Mouse (Mus musculus) heart, embryonic 15.5 days (tissue): ENCODE measurements around the gene Gbp7. TPM values are rescaled to one million over a fixed set of nuclear protein-coding genes. Genes with fewer than 3 reads are reported as not detected.
"Not testable (repeated sequence)": the region's sequence is repeated elsewhere in the genome, so short reads cannot be mapped to it uniquely, and the experiment has no call there.

Experiments used
- ATAC-seq: fragments of 200-750 bp; cut with Nextera tagmentation; replicated peaks from 2 replicates; pipeline ENCODE4 v1.8.0; 2017; ENCODE audit warnings: low read depth, moderate TSS enrichment; ENCODE audit not compliant: insufficient number of reproducible peaks, insufficient read depth, low FRiP score
- H3K27ac ChIP-seq: fragments of 300-500 bp; sonication (generic); 2 replicates; pipeline ENCODE4 v1.5.1; 2015; ENCODE audit warnings: mild to moderate bottlenecking, inconsistent platforms
- H3K27me3 ChIP-seq: fragments of 300-500 bp; sonication (generic); 2 replicates; pipeline ENCODE4 v1.6.1; 2015; ENCODE audit warnings: inconsistent platforms
- H3K36me3 ChIP-seq: fragments of 300-500 bp; sonication (generic); 2 replicates; pipeline ENCODE4 v1.6.1; 2015; ENCODE audit warnings: mild to moderate bottlenecking, inconsistent platforms
- H3K4me1 ChIP-seq: fragments of 300-500 bp; sonication (generic); replicated peaks from 2 replicates; pipeline ENCODE4 v1.6.1; 2015; ENCODE audit warnings: inconsistent platforms
- H3K4me2 ChIP-seq: fragments of 300-500 bp; sonication (generic); 2 replicates; pipeline ENCODE4 v1.6.1; 2015; ENCODE audit warnings: inconsistent platforms, mild to moderate bottlenecking, moderate library complexity
- H3K4me3 ChIP-seq: fragments of 300-500 bp; sonication (generic); 2 replicates; pipeline ENCODE4 v1.5.1; 2015; ENCODE audit warnings: mild to moderate bottlenecking, inconsistent platforms
- H3K9ac ChIP-seq: fragments of 300-500 bp; sonication (generic); 2 replicates; pipeline ENCODE4 v1.6.1; 2015; ENCODE audit warnings: mild to moderate bottlenecking, inconsistent platforms
- H3K9me3 ChIP-seq: fragments of 300-500 bp; sonication (generic); replicated peaks from 2 replicates; pipeline ENCODE4 v1.6.1; 2016; ENCODE audit warnings: inconsistent platforms
- WGBS: fragments of 180-500 bp; shearing (Covaris S2); methylation state at CpG from one replicate; pipeline ENCODE4 v1.1.7; 2015; ENCODE audit warnings: mixed read lengths; 5-methylcytosine and 5-hydroxymethylcytosine counted together
- polyA plus RNA-seq: library from polyadenylated mRNA; unstranded; fragments of >200 nt; fragmentation: Nextera tagmentation; extraction: Ambion mirVana; gene quantifications from 2 replicates; pipeline ENCODE4 v1.2.1, GENCODE M21; 2015

Gene Gbp7
- polyA plus RNA-seq, 1 experiment from 2014 or later = 3.5 TPM

- Histone ChIP-seq H3K4me1 (0 out of 2 replicates have a peak, but pooled peaks cover 3% of the 10 kb centered on the region), H3K4me2 (no peak overlapping the region)
These were observed 31.5 kb downstream of the Gbp7 start for GRCm38 (mm10) chr3:142561666-142562065.

GRCm38 (mm10) chr3:142567490-142567889 is 37.3 kb downstream of the Gbp7 start:
- H3K4me1 ChIP-seq, H3K27ac ChIP-seq, H3K9me3 ChIP-seq, H3K27me3 ChIP-seq, ATAC-seq, H3K36me3 ChIP-seq, H3K4me3 ChIP-seq, H3K4me2 ChIP-seq, H3K9ac ChIP-seq: not testable (repeated sequence)
- WGBS = 61% methylated on average over 5 of the region's 5 CpGs

More at GRCm38 (mm10) chr3:142561666-142562065, 31.5 kb downstream of the Gbp7 start:
- H3K36me3 ChIP-seq = no peaks in the 10 kb centered on the region
- H3K9ac ChIP-seq = no peak overlapping the region
- ATAC-seq = no peak
- no peak overlapping the region for H3K27ac ChIP-seq
- H3K9me3 ChIP-seq = no peaks in the 10 kb centered on the region
- no peak overlapping the region for H3K4me3 ChIP-seq
- H3K27me3 ChIP-seq = no peaks in the 10 kb centered on the region
- WGBS = 74% methylated on average over 7 of the region's 7 CpGs

- Histone ChIP-seq H3K9ac (no peak overlapping the region), H3K4me1 (no peaks in the 10 kb centered on the region), H3K27ac (no peak overlapping the region), H3K4me2 (no peak overlapping the region), H3K36me3 (no peaks in the 10 kb centered on the region), H3K9me3 (no peaks in the 10 kb centered on the region), H3K27me3 (no peaks in the 10 kb centered on the region), H3K4me3 (no peak overlapping the region)
- ATAC-seq = no peak
- 84% methylated on average over 4 of the region's 4 CpGs for WGBS
These were observed 40.6 kb downstream of the Gbp7 start for GRCm38 (mm10) chr3:142570738-142571137.

- WGBS = 71% methylated on average over 3 of the region's 3 CpGs
- H3K27me3 ChIP-seq = no peaks in the 10 kb centered on the region
- no peak overlapping the region for H3K4me2 ChIP-seq
- no peaks in the 10 kb centered on the region for H3K9me3 ChIP-seq
- H3K36me3 ChIP-seq = no peaks in the 10 kb centered on the region
- no peak overlapping the region for H3K27ac ChIP-seq
- H3K4me1 ChIP-seq = no peaks in the 10 kb centered on the region
- no peak for ATAC-seq
- H3K9ac ChIP-seq = no peak overlapping the region
- no peak overlapping the region for H3K4me3 ChIP-seq
These were observed 47.0 kb downstream of the Gbp7 start for GRCm38 (mm10) chr3:142577108-142577507.

GRCm38 (mm10) chr3:142578342-142578741 is 48.2 kb downstream of the Gbp7 start:
- Histone ChIP-seq H3K4me3 (no peak overlapping the region), H3K4me2 (no peak overlapping the region), H3K27ac (no peak overlapping the region), H3K4me1 (no peaks in the 10 kb centered on the region), H3K9ac (no peak overlapping the region), H3K9me3 (no peaks in the 10 kb centered on the region), H3K36me3 (no peaks in the 10 kb centered on the region), H3K27me3 (no peaks in the 10 kb centered on the region)
- no peak for ATAC-seq
- WGBS = 69% methylated on average over 4 of the region's 4 CpGs

- no peak overlapping the region for H3K4me3 ChIP-seq
- no peak overlapping the region for H3K27ac ChIP-seq
- no peak overlapping the region for H3K4me2 ChIP-seq
- H3K27me3 ChIP-seq = no peaks in the 10 kb centered on the region
- no peaks in the 10 kb centered on the region for H3K9me3 ChIP-seq
- no peaks in the 10 kb centered on the region for H3K36me3 ChIP-seq
- H3K4me1 ChIP-seq = no peaks in the 10 kb centered on the region
- H3K9ac ChIP-seq = no peak overlapping the region
- WGBS = 79% methylated on average over 4 of the region's 4 CpGs
- ATAC-seq = no peak
These were observed 52.9 kb downstream of the Gbp7 start for GRCm38 (mm10) chr3:142583067-142583466.

GRCm38 (mm10) chr3:142587386-142587785 is 57.2 kb downstream of the Gbp7 start:
- Histone ChIP-seq H3K36me3 (no peaks in the 10 kb centered on the region), H3K4me2 (no peak overlapping the region), H3K4me1 (no peaks in the 10 kb centered on the region), H3K9ac (no peak overlapping the region), H3K27ac (no peak overlapping the region), H3K9me3 (no peaks in the 10 kb centered on the region), H3K4me3 (no peak overlapping the region), H3K27me3 (no peaks in the 10 kb centered on the region)
- ATAC-seq = no peak

GRCm38 (mm10) chr3:142588888-142589287 is 58.7 kb downstream of the Gbp7 start:
- Histone ChIP-seq H3K4me3 (no peak overlapping the region), H3K27me3 (no peaks in the 10 kb centered on the region), H3K9ac (no peak overlapping the region), H3K4me2 (no peak overlapping the region), H3K36me3 (no peaks in the 10 kb centered on the region), H3K27ac (no peak overlapping the region), H3K9me3 (no peaks in the 10 kb centered on the region), H3K4me1 (no peaks in the 10 kb centered on the region)
- ATAC-seq = no peak
- WGBS = 57% methylated on average over 2 of the region's 2 CpGs

GRCm38 (mm10) chr3:142590431-142591067 is 60.4 kb downstream of the Gbp7 start:
- H3K27ac ChIP-seq = no peak overlapping the region
- H3K9ac ChIP-seq = no peak overlapping the region
- no peaks in the 10 kb centered on the region for H3K4me1 ChIP-seq
- H3K36me3 ChIP-seq = no peaks in the 10 kb centered on the region
- no peak for ATAC-seq
- no peak overlapping the region for H3K4me3 ChIP-seq
- no peaks in the 10 kb centered on the region for H3K27me3 ChIP-seq
- no peaks in the 10 kb centered on the region for H3K9me3 ChIP-seq
- 67% methylated on average over 4 of the region's 4 CpGs for whole genome bisulfite sequencing
- no peak overlapping the region for H3K4me2 ChIP-seq

GRCm38 (mm10) chr3:142594547-142594946 is 64.4 kb downstream of the Gbp7 start, which contains the start of gene Gbp2b:
Gene Gbp2b, plus strand, starts transcription at chr3:142594847.
- ATAC-seq = no peak
- Histone ChIP-seq H3K36me3 (no peaks in the 10 kb centered on the region), H3K27ac (no peak within 1 kb of the TSS), H3K9ac (no peak within 1 kb of the TSS), H3K4me1 (no peaks in the 10 kb centered on the region), H3K9me3 (no peaks in the 10 kb centered on the region), H3K4me3 (no peak within 1 kb of the TSS), H3K4me2 (no peak within 1 kb of the TSS), H3K27me3 (no peaks in the 10 kb centered on the region)
- 69% methylated on average over 1 of the region's 1 CpGs for WGBS

GRCm38 (mm10) chr3:142597923-142598322 is 67.8 kb downstream of the Gbp7 start:
- no peaks in the 10 kb centered on the region for H3K36me3 ChIP-seq
- H3K4me1 ChIP-seq = no peaks in the 10 kb centered on the region
- H3K27me3 ChIP-seq = no peaks in the 10 kb centered on the region
- no peak overlapping the region for H3K4me2 ChIP-seq
- no peak overlapping the region for H3K9ac ChIP-seq
- H3K27ac ChIP-seq = no peak overlapping the region
- ATAC-seq = no peak
- WGBS = 66% methylated on average over 3 of the region's 3 CpGs
- no peaks in the 10 kb centered on the region for H3K9me3 ChIP-seq
- no peak overlapping the region for H3K4me3 ChIP-seq
